Mouse (Mus musculus) liver, adult 2 months (tissue): ENCODE results near the gene Trappc2l. TPM values are rescaled to one million over a fixed set of nuclear protein-coding genes. Genes with fewer than 3 reads are reported as not detected.
"Not testable (repeated sequence)": the region's sequence is repeated elsewhere in the genome, so short reads cannot be mapped to it uniquely, and the experiment has no call there.

Experiments used
- DNase-seq: peaks from one replicate; pipeline ENCODE4 v3.0.0-alpha.2; 2011; ENCODE audit warnings: low read depth, low spot score; ENCODE audit errors: extremely low read depth
- H3K27ac ChIP-seq: fragments of 200-500 bp; replicated peaks from 2 replicates; pipeline ENCODE4 v1.5.1; 2012; ENCODE audit warnings: low read depth, mild to moderate bottlenecking, control low read depth, inconsistent platforms, low read length; ENCODE audit not compliant: insufficient read depth
- H3K27me3 ChIP-seq: fragments of 200-500 bp; 2 replicates; pipeline ENCODE4 v1.6.1; 2012; ENCODE audit warnings: mild to moderate bottlenecking, moderate library complexity, low read length, inconsistent platforms; ENCODE audit not compliant: control insufficient read depth, insufficient read depth
- H3K36me3 ChIP-seq: fragments of 200-500 bp; 2 replicates; pipeline ENCODE4 v1.6.1; 2012; ENCODE audit warnings: low read length, inconsistent platforms; ENCODE audit not compliant: control insufficient read depth, insufficient read depth
- H3K4me1 ChIP-seq: fragments of 200-500 bp; 2 replicates; pipeline ENCODE4 v1.6.1; 2011; ENCODE audit warnings: low read length; ENCODE audit not compliant: control insufficient read depth, insufficient read depth
- H3K4me3 ChIP-seq: fragments of 200-500 bp; 2 replicates; pipeline ENCODE4 v1.5.1; 2011; ENCODE audit warnings: low read depth, mild to moderate bottlenecking, control low read depth, low read length, moderate library complexity; ENCODE audit not compliant: insufficient read depth
- H3K79me2 ChIP-seq: fragments of 200-500 bp; 2 replicates; pipeline ENCODE4 v1.6.1; 2012; ENCODE audit warnings: inconsistent platforms, mild to moderate bottlenecking, low read length, moderate library complexity; ENCODE audit not compliant: control insufficient read depth, insufficient read depth
- H3K9ac ChIP-seq: fragments of 200-500 bp; 2 replicates; pipeline ENCODE4 v1.6.1; 2012; ENCODE audit warnings: low read depth, mild to moderate bottlenecking, control low read depth, inconsistent platforms, low read length
- CTCF ChIP-seq: fragments of 200-500 bp; IDR thresholded peaks from 2 replicates; pipeline ENCODE4 v1.5.1; 2011; ENCODE audit warnings: low read depth, low read length, control low read depth
- POLR2A ChIP-seq: fragments of 200-500 bp; IDR thresholded peaks from 2 replicates; pipeline ENCODE4 v1.6.1; 2011; ENCODE audit warnings: low read length, control low read depth; ENCODE audit not compliant: insufficient read depth; ENCODE audit errors: extremely low read depth
- WGBS: fragments of 180-500 bp; shearing (Covaris S2); methylation state at CpG from one replicate; pipeline ENCODE4 v1.1.7; 2018; 5-methylcytosine and 5-hydroxymethylcytosine counted together
- polyA plus RNA-seq: library from polyadenylated mRNA; depleted of rRNA; stranded (reverse); fragments of >200 nt; gene quantifications from 2 replicates; pipeline ENCODE4 v1.2.3, GENCODE M21; 2012
- total RNA-seq: library from RNA; depleted of rRNA; stranded (reverse); fragments of >200 nt; gene quantifications from 2 replicates; pipeline ENCODE4 v1.2.3, GENCODE M21; 2014

The Trappc2l gene
- total and polyA plus RNA-seq, 2 experiments: 7.4 to 74.7 TPM

- Histone ChIP-seq H3K4me3 (no peak overlapping the region), H3K27ac (no peak overlapping the region), H3K79me2 (no peaks in the 10 kb centered on the region), H3K27me3 (no peaks in the 10 kb centered on the region), H3K9ac (no peak overlapping the region), H3K36me3 (no peaks in the 10 kb centered on the region), H3K4me1 (no peaks in the 10 kb centered on the region)
- no peak for DNase-seq
- 80% methylated on average over 5 of the region's 5 CpGs for WGBS
- TF ChIP-seq POLR2A (no peak), CTCF (no peak)
Measured at GRCm38 (mm10) chr8:122624653-122625052, 13.2 kb downstream of the Trappc2l start.

- DNase-seq: peak; percentile 53
- WGBS: 54% methylated on average over 9 of the region's 9 CpGs
- H3K27ac ChIP-seq: no peak overlapping the region
- no peaks in the 10 kb centered on the region for H3K4me1 ChIP-seq
- no peak overlapping the region for H3K9ac ChIP-seq
- H3K4me3 ChIP-seq: no peak overlapping the region
- no peaks in the 10 kb centered on the region for H3K27me3 ChIP-seq
- TF ChIP-seq CTCF: no peak
- no peak for TF ChIP-seq POLR2A
- no peaks in the 10 kb centered on the region for H3K79me2 ChIP-seq
- no peaks in the 10 kb centered on the region for H3K36me3 ChIP-seq
Measured at GRCm38 (mm10) chr8:122625811-122626210, 14.4 kb downstream of the Trappc2l start.

- no peaks in the 10 kb centered on the region for H3K4me1 ChIP-seq
- TF ChIP-seq CTCF (no peak), POLR2A (no peak)
- H3K27ac ChIP-seq: no peak overlapping the region
- no peak for DNase-seq
- H3K4me3 ChIP-seq: no peak overlapping the region
- WGBS: 69% methylated on average over 2 of the region's 2 CpGs
- H3K27me3 ChIP-seq: no peaks in the 10 kb centered on the region
- H3K36me3 ChIP-seq: no peaks in the 10 kb centered on the region
- H3K79me2 ChIP-seq: no peaks in the 10 kb centered on the region
- H3K9ac ChIP-seq: no peak overlapping the region
Measured at GRCm38 (mm10) chr8:122626896-122627295, 15.5 kb downstream of the Trappc2l start.

- no peak for TF ChIP-seq CTCF
- TF ChIP-seq POLR2A: no peak
- Histone ChIP-seq H3K27ac (no peak overlapping the region), H3K4me3 (no peak overlapping the region), H3K9ac (no peak overlapping the region), H3K36me3 (no peaks in the 10 kb centered on the region), H3K79me2 (no peaks in the 10 kb centered on the region), H3K4me1 (no peaks in the 10 kb centered on the region), H3K27me3 (no peaks in the 10 kb centered on the region)
- 66% methylated on average over 10 of the region's 10 CpGs for WGBS
- no peak for DNase-seq
Measured at GRCm38 (mm10) chr8:122629388-122629787, 17.9 kb downstream of the Trappc2l start.

GRCm38 (mm10) chr8:122630696-122631095 lies 19.3 kb downstream of the Trappc2l start:
- no peak overlapping the region for H3K27ac ChIP-seq
- H3K9ac ChIP-seq: no peak overlapping the region
- no peaks in the 10 kb centered on the region for H3K36me3 ChIP-seq
- H3K27me3 ChIP-seq: no peaks in the 10 kb centered on the region
- no peak for DNase-seq
- H3K79me2 ChIP-seq: no peaks in the 10 kb centered on the region
- TF ChIP-seq CTCF (no peak), POLR2A (no peak)
- 43% methylated on average over 22 of the region's 22 CpGs for WGBS
- H3K4me3 ChIP-seq: no peak overlapping the region
- no peaks in the 10 kb centered on the region for H3K4me1 ChIP-seq

- H3K36me3 ChIP-seq, H3K9ac ChIP-seq, H3K27me3 ChIP-seq, H3K27ac ChIP-seq, H3K4me3 ChIP-seq, H3K79me2 ChIP-seq, DNase-seq, H3K4me1 ChIP-seq: not testable (repeated sequence)
- 84% methylated on average over 3 of the region's 3 CpGs for WGBS
Measured at GRCm38 (mm10) chr8:122632134-122632533, 20.7 kb downstream of the Trappc2l start.
